Mouse (Mus musculus): ENCODE measurements at regions not wholly inside any gene's neighbourhood (a gene's known extent, or its start where the extent isn't known, plus 50 kb on each side); places are given as distances from the start of the nearest gene placed in this dataset.

- TF ChIP-seq CTCF (IDR thresholded peaks at IDR 0.05; ENCODE audit: low read depth, low read length) (no peak), POLR2AphosphoS5 (IDR thresholded peaks at IDR 0.05; ENCODE audit: insufficient replicate concordance, low read depth, low read length) (no peak), GATA1 (IDR thresholded peaks at IDR 0.05; ENCODE audit: borderline replicate concordance, low read length) (no peak), TAL1 (conservative IDR thresholded peaks at IDR 0.05; ENCODE audit: low read depth, low read length) (no peak)
Measured at GRCm38 (mm10) chr15:36910272-36910671, 97.3 kb downstream of the Zfp706 start.
